Mouse (Mus musculus) cerebellum, adult (tissue): ENCODE data around the gene Tmpo.
"Not testable (repeated sequence)": the region's sequence is repeated elsewhere in the genome, so short reads cannot be mapped to it uniquely, and the experiment has no call there.

Experiments
- ATAC-seq: cut with Nextera tagmentation; 2 replicates; pipeline ENCODE4 v1.9.2; 2017; ENCODE audit warnings: mild to moderate bottlenecking, moderate library complexity, mixed read lengths; ENCODE audit not compliant: insufficient number of reproducible peaks, low FRiP score, low TSS enrichment

The Tmpo gene

DNA sequence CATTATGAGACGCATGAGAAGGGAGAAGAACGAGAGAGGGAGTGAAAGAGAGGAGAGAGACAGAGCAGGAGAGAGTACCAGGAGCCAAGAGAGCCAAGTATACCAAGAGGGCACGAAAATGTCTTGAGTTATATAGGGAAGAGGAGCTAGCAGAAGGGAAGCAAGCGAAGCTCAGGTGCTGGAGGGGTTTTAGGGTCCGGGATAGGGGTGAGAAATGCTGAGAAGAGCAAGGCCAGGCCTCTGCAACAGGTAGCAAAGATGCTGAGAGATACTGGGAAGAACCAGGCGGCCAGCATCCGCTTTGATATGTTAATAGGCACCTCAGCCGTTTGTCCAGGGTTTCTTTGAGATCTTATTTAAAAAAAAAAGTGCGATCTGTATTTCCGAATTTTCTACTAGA, 6.2 kb upstream of the Tmpo start:
- no peak for ATAC-seq

DNA sequence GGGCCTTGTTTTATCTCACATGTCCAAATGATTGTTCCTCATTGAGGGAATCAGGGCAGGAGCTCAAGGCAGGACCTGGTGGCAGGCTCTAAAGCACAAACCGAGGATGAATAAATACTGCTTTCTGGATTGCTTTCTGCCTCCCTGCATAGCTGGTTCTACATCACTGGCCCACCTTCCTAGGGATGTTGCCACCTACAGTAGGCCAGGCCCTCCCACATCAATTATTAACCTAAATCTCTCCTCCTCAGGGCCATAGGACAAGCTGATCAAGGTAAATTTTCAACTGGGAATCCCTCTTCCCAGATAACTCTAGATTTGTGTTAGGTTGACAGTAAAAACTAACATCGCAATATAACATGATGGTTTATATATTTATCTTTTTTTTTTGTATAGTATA, 4.6 kb upstream of the Tmpo start:
- no peak for ATAC-seq

- ATAC-seq, result not testable (repeated sequence)
Measured at GRCm38 (mm10) chr10:91184893-91185292, 3.8 kb upstream of the Tmpo start.

GRCm38 (mm10) chr10:91183316-91183715, 2.2 kb upstream of the Tmpo start:
- ATAC-seq, result 0 out of 2 replicates have a peak, but pooled peaks have one; percentile 10

DNA sequence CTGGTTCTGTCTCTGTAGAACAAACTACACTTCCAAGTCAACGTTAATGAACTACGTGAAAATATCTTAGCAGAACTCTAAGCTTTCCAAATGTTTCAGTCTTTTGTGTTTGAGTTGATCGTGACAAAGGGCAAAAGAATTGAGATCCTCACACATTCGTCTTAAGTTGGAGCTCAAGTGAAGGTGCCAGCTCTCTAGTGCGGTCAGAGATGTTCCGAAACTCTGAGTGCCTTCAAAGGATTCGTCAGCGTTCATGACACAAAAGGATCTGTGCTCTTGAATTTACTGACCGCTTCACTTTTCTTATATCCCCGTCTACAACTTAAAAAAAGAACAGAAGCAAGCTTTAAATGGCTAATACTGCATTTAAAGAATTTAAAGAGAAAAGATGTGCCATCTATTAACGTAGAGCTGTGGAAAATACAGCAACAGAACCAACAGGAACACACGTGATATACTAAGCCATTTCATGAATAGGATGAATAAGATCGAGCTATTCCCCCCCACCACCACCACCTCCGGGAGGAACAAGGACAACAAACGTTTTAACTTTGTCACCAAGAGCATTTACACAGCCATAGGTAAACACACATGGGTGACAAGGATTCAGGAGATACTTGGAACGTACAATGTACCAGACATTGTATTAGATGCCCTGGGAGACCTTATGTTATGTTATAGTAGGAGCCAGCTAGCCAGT, 1.3 kb upstream of the Tmpo start:
- ATAC-seq, result no peak

- ATAC-seq, result peak; percentile 83
Measured at GRCm38 (mm10) chr10:91181461-91182288, 560 bp upstream of the Tmpo start.

DNA sequence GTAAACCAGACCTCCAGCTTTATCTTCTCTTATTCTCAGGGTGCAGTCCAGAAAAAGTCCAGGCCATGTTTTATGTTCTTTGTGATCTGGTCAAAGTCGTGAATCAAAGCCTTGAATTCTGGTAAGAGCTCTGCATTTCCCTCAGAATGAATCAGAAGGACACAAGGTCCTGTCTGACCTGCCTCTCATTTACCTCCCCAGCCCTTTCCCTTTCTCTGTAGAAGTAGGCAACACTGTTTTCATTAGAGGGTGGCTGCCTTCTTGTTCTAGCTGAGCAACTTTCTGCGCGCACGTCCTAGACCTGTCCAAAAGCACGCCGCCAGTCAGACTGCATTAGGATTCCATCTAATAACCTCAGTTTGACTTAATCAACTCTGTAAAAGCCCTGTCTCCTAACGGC, 814 bp downstream of the Tmpo start:
- ATAC-seq, result no peak

GRCm38 (mm10) chr10:91179834-91180233, 1.3 kb downstream of the Tmpo start:
- ATAC-seq, result no peak

DNA sequence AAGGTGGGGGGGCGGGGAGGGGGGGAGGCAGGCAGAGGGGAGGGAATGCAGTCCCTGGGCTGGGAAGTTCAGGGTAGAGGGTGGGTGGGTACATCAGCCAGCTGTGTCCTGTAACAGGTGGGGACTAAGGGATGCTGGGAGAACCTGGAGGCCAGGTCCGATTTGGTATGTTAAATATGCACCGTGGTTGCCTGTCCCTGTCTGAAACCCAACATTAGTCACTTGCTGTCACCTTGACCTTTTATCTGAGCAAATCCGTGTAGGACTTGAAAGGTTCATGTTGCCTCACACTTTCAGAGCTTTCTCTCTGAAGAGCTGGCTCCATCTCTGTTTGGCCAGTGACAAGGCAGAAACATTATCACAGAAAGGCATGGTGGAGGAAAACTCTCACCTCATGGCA, 3.9 kb downstream of the Tmpo start:
- no peak for ATAC-seq

DNA sequence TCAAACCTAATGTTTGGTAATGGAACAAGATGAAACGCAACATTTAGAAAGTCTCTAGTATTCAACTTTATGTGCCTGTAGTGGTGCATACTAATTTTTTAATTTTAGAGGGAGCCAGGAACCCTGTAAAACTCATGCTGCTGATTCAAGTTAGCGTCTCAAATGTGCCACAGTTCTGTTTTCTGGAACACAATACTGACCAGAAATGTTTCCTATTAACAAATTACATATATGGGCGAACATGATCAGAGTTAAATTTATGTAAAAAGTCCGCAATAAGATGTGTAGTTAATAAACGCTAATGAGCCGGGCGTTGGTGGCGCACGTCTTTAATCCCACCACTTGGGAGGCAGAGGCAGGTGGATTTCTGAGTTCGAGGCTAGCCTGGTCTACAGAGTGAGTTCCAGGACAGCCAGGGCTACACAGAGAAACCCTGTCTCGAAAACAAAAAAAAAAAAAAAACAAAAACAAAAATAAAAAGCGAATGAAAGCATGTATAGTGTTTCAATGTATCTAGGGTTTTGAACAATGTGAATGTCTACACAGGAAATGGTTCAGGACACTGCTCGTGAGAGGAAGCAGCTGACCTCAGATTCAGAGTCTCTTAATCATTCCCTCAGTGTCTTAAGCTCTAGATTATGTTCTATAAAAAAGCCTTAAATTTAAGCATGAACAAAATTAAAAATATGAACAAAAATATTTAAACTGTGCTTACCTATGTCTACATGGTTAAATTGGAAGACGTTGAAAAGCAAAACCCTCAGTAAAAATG, 8.6 kb downstream of the Tmpo start:
- ATAC-seq, result no peak

- ATAC-seq, result peak; percentile 91
Measured at GRCm38 (mm10) chr10:91171455-91172328, 9.4 kb downstream of the Tmpo start.

DNA sequence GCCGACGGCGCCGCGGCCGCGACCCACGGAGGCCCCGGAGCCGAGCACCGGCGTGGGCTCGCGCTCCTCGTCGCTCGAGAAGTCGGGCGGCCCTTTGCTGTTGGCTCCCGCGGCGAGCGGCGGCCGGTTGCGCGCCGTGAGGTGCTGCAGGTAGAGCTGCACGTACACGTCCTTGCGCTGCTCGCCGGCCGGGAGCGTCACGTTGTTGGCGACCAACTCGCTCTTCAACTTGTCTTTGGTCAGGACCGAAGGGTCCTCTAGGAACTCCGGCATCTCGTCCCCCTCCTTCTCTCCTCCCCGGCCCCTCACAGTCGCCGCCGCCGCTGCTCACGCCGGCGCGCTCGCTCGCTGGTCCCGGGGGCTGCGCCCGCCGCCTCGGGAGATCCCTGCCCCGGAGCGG, 10.1 kb downstream of the Tmpo start:
- ATAC-seq, result peak; percentile 54

- peak; percentile 66 for ATAC-seq
Measured at GRCm38 (mm10) chr10:91170143-91170941, 10.8 kb downstream of the Tmpo start.

GRCm38 (mm10) chr10:91169414-91170065, 11.6 kb downstream of the Tmpo start:
- ATAC-seq, result no peak

GRCm38 (mm10) chr10:91167352-91167751, 13.8 kb downstream of the Tmpo start:
- ATAC-seq, result no peak

DNA sequence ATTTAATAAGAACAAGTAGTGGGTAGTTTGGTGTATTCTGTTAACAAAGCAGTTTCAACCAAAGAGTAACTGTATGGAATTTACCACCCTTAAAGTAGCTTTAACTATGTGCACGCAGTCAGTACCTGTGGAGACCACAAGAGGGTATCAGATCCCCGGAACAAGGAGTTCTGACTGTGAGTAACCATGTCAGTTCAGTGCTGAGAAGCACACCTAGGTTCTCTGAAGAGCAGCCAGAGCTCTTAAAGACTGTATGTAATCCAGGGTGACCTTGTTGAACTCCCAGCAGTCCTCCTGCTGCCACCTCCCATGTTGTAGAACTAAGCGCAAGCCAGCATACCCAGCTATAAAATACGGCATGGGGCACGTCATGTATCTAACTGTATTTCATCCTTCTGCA, 14.2 kb downstream of the Tmpo start:
- ATAC-seq, result no peak

- no peak for ATAC-seq
Measured at GRCm38 (mm10) chr10:91165850-91166249, 15.3 kb downstream of the Tmpo start.

GRCm38 (mm10) chr10:91164491-91164890, 16.6 kb downstream of the Tmpo start:
- no peak for ATAC-seq
